ENCODE assay signal across 9 mouse cellular contexts in genomic region chr19:10240654-10241305, GRCm38 (mm10). TPM values are rescaled to one million over a fixed set of nuclear protein-coding genes. Genes with fewer than 3 reads are reported as not detected.
DNase-seq lines count a peak whose midpoint lies in the region; ATAC-seq lines count a peak whose summit lies in the region.
"Had no signal": no experiment of that assay in that cellular context is flagged by ENCODE, and none has a peak within 500 bp of the region (broad histone marks: within the 10 kb centered on the region; RNA-seq: fewer than 3 reads in every experiment).

Gene Myrf, minus strand, starts transcription at chr19:10240748.

- no peaks in the 10 kb centered on the region for H3K9me3 ChIP-seq in hindbrain, embryonic 15.5 days

- H3K4me2 ChIP-seq in hindbrain, embryonic 15.5 days: peak within 1 kb of the TSS; percentile 79

- H3K27ac ChIP-seq in hindbrain, embryonic 15.5 days (replicated peaks): no peak within 1 kb of the TSS
- H3K27ac ChIP-seq: macrophage had no signal

- ATAC-seq in hindbrain, embryonic 15.5 days (ENCODE audit: low FRiP score, low read depth): peak; percentile 71
- peak; percentile 82 for ATAC-seq in megakaryocyte, adult 5-6 weeks (ENCODE audit: poor library complexity, severe bottlenecking)

- peaks cover 10% of the 10 kb centered on the region for H3K4me1 ChIP-seq in hindbrain, embryonic 15.5 days (replicated peaks)

- peak within 1 kb of the TSS; percentile 20; the same call in 1 of the 2 replicates for H3K9ac ChIP-seq in hindbrain, embryonic 15.5 days

- H3K36me3 ChIP-seq in hindbrain, embryonic 15.5 days: no peaks in the 10 kb centered on the region

- peak within 1 kb of the TSS; percentile 41 for H3K4me3 ChIP-seq in hindbrain, embryonic 15.5 days

- peaks cover 13% of the 10 kb centered on the region for H3K27me3 ChIP-seq in hindbrain, embryonic 15.5 days

- 9% methylated on average over 41 of the region's 43 CpGs for WGBS in hindbrain, embryonic 15.5 days

- DNase-seq in T-cell, adult 2 months (ENCODE audit: low spot score): peak; percentile 70
- DNase-seq in cerebellum, postnatal 25 days: peak; percentile 72 to 85
- DNase-seq in gastrocnemius, adult 18-20 months (ENCODE audit: low spot score): peak; percentile 65
- DNase-seq in left cerebral cortex, adult 18-20 months (ENCODE audit: low spot score in 2 of 2): peak; percentile 70 to 80
- peak; percentile 66 for DNase-seq in retina, postnatal 7 days (ENCODE audit: low read depth, low spot score)
- peak; percentile 37 for DNase-seq in urinary bladder, postnatal 10 days (ENCODE audit: low spot score)

RNA-seq across cellular contexts. Expression of gene Myrf, which starts in this region (rescaled TPM):
- not detected for total RNA-seq in gastrocnemius, adult 18-20 months (2021)
- polyA plus RNA-seq in hindbrain, embryonic 15.5 days (2015; fragmentation: Nextera tagmentation; extraction: Ambion mirVana): 0.76 and 0.92 TPM in 2 replicates
- total RNA-seq in left cerebral cortex, adult 18-20 months (2021): 10 to 100 TPM; 14.1 to 17.2 TPM
- 0.22 and 0.27 TPM in 2 replicates for total RNA-seq in megakaryocyte, adult 5-6 weeks (2015)
- total RNA-seq in megakaryocyte, adult 5-6 weeks (2017): 0.04 TPM in 1 of 2 replicates, not detected in the other

Comparison
In these comparisons a context has a peak if more than half of its experiments do, and no peak if none do; other contexts are left out.
1. RNA of gene Myrf (total RNA-seq): 14.1 to 17.2 TPM in left cerebral cortex, adult 18-20 months; 0.04 to 0.27 TPM in megakaryocyte, adult 5-6 weeks and not detected in gastrocnemius, adult 18-20 months; every median in the first group is over 10 times any median in the second.
2. Peak in DNase-seq in gastrocnemius, adult 18-20 months; RNA of the gene not detected or under 1 TPM.
3. Peak in ATAC-seq, H3K4me3 ChIP-seq, H3K9ac ChIP-seq and H3K4me2 ChIP-seq in hindbrain, embryonic 15.5 days; RNA of the gene not detected or under 1 TPM.
4. Peak in ATAC-seq in megakaryocyte, adult 5-6 weeks; RNA of the gene not detected or under 1 TPM.
5. Peak in every context shown above with its lines, with median percentiles within 50 percentile points of each other: DNase-seq.